Mouse (Mus musculus) brain, embryonic 14.5 days (tissue): ENCODE measurements around the gene Exoc3l. TPM values are rescaled to one million over a fixed set of nuclear protein-coding genes. Genes with fewer than 3 reads are reported as not detected.
A peak's percentile ranks its signal among the peaks of the same experiment; 100 is the strongest.

ENCODE experiments used
- DNase-seq: peaks from one replicate; pipeline ENCODE4 v3.0.0-alpha.2; 2011; ENCODE audit warnings: low read depth
- CTCF ChIP-seq: fragments of 200-500 bp; IDR thresholded peaks from 2 replicates; pipeline ENCODE4 v1.5.1; 2012; ENCODE audit warnings: inconsistent platforms, mild to moderate bottlenecking, moderate library complexity, borderline replicate concordance; ENCODE audit not compliant: insufficient read depth, insufficient read length; ENCODE audit errors: extremely low read depth
- POLR2A ChIP-seq: fragments of 200-500 bp; IDR thresholded peaks from 2 replicates; pipeline ENCODE4 v1.6.1; 2012; ENCODE audit warnings: mild to moderate bottlenecking, inconsistent platforms, borderline replicate concordance; ENCODE audit not compliant: poor library complexity, insufficient read depth, insufficient read length, severe bottlenecking; ENCODE audit errors: extremely low read depth
- polyA plus RNA-seq: library from polyadenylated mRNA; depleted of rRNA; stranded (reverse); fragments of >200 nt; gene quantifications from 2 replicates; pipeline ENCODE4 v1.2.3, GENCODE M21; 2012; rRNA removed

The Exoc3l gene
- polyA plus RNA-seq: 12.6 and 13.7 TPM in 2 replicates

DNA sequence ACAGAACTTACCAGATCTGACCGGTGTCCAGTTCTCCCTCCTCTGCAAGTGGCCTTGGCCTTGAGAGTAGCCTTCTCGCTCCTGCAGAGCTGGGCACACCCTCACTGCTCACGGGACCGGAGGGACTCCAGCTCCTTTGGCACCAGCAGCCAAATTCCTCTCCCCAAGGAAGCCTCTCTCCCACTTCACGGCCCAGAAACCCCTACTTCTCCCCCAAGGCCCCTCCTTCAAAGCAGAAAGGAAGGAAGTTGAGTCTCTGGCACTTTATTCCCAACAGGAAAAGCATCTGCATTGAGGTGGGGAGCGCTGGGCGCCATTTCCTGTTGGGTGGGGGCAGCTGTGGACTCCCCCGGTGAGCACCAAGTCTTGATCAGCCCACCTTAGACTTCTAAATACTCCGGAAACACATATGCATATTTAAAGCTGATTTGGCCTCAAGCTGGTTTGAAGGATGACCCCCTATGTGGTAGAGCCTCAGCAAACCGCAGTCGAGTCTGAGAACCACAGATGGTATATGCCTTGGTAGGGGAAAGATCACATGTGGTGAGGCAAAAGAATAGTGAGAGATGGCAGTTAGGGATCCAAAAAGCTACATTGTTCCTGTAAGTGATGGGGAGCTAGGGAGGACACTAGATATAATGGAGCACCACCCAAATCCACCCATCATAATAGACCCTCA is at the start of gene Exoc3l:
TSS of gene Exoc3l (minus strand) at position 207 of the 679 bp plus-strand sequence.
- no peak for DNase-seq
- TF ChIP-seq POLR2A (no peak), CTCF (no peak)

DNA sequence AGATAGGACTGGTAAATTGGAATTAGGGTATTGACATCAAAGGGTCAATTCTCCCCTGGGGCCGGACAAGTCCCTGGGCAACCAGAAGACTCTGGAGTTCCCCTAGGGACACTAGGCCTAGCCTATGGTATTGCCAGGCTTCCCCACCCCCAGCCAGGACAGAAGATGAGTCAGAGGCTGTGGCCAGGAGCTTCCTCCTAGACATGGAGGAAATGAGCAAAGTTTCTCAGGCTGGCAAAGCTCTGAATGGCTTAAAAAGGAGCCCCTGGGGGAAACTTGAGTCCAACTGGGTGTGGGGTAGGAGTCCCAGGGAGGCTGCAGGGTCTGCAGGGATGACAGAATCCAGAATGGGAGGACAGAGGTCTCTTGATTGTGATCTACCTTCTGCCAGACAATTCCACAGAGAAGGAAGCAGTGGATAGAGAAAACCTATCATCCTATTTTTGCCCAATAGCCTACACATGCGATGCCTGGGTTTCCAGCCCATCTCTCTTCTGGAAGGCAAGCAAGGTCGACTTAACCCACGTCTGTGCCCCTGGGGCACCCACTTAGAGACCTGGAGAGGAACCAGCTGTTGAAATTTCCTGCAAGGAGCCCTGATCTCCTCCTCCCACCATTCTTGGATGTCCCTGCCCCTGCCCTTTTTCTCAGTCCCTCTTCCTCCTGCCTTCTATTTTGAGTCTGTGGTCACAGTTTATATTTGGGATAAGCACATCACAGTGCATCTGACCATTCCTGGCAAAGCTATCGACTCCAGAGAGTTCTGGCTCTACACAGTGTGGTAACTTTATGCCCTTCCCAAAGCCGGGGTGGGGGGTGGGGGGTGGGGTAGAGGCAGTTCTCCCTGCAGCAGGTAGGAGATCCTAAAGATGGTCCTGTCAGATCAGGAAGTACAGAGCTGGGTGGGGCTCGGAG is 49.4 kb upstream of the Exoc3l start:
- TF ChIP-seq CTCF: no peak
- TF ChIP-seq POLR2A: no peak
- DNase-seq: no peak

DNA sequence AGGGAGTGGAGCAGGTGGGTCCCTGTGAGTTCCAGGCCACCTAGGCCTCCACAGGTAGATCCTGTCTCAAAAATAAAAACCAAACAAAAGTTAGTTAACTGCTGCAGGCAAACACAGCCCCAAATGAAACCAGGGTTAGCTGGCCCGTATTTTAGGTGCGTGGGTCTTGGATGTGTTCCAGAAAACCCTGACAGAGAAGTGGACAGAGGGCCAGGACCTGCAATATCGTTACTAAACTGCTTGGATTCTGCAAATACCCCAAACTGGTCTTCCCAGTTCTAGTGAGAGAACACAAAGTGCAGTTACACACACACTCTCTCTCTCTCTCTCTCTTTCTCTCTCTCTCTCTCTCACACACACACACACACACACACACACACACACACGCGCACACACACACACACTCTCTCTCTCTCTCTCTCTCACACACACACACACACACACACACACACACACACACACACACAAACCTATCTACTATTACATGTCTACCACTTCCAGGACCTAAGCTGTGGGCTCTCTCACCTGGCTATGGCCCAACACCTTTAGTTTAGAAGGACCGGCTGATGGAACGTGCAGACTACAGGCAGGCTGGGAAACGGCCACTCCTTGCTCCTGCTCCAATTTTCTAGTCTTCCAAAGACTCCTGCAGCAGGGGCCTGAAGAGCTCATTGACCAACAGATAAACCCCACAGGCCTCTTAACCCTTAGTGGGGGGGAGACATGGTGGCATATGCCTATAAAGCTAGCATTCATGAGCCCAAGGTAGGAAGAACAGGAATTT is 48.1 kb upstream of the Exoc3l start:
- TF ChIP-seq POLR2A: no peak
- TF ChIP-seq CTCF: no peak
- DNase-seq: no peak

DNA sequence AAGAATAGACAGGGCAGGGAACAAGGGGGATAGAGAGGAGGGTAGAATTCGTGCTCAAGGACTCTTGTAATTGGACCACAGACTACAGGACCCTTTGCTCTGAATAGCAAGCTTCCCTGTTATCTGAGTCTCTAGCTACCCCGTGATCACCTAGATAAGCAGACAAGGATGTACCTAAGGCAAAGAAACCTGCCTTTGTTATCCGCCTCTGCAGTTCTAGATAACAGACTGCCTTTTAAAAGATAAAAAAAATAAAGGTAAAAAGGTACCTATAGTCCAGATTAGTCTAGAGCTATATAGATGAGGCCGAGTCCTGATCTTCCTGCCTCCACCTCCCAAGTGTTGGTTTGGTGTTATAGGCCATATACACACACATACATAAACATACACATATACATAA is 46.9 kb upstream of the Exoc3l start:
- TF ChIP-seq POLR2A: no peak
- TF ChIP-seq CTCF: no peak
- DNase-seq: no peak

DNA sequence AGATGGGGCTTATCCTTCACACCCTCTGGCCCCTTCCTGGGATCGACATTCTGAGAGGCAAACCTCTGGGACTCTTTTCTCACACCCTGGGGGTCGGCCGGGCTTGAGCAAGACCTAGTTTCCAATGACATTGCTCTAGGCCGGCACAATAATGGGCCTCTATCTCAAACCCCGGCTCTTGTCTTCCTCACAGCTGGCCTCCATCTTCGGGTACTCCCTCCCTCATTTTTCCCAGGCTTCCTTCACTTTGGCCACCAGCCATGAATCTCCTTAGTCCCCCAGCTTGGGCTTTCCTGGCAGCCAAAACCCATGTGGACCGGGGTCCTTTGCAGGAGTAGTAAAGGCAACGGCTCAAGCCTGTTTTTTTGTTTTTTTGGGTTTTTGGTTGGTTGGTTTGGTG is 45.5 kb upstream of the Exoc3l start:
- peak; percentile 66 for DNase-seq
- no peak for TF ChIP-seq CTCF
- TF ChIP-seq POLR2A: no peak

DNA sequence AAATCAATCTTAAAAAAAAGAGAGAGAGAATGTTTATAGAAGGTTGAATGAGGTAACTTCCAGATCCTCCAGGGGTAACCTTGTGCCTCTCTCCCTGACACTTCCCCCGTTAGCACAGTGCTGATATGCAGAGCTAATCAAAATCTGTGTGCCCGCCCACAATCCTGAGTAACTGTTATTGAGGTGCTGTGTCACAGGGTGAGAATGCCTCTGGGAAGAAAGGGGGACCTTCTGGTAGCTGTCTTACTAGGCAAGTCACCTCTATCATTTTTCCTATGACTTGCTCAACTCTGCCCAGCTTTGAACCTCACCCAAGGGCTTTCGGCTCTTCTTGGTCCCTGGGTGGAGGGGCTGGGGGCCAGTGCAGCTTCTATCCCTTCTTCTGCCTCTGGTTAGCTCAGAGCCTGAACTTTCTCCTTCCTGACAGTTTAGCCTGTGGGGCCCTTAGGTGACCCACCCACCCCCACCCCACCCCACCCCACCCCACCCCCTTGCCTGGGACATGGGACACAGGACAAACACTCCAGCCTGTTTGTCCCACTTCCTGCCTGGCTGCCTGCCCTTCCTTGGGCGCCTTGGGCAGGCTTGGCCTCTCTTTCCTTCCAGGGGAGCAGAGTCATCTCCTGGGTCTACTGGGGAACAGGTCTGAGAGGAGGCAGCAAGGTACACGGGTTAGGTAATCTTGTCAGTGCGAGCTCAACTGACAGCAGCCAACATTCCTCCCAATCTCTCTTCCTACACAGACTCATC is 44.2 kb upstream of the Exoc3l start:
- TF ChIP-seq POLR2A (no peak), CTCF (no peak)

DNA sequence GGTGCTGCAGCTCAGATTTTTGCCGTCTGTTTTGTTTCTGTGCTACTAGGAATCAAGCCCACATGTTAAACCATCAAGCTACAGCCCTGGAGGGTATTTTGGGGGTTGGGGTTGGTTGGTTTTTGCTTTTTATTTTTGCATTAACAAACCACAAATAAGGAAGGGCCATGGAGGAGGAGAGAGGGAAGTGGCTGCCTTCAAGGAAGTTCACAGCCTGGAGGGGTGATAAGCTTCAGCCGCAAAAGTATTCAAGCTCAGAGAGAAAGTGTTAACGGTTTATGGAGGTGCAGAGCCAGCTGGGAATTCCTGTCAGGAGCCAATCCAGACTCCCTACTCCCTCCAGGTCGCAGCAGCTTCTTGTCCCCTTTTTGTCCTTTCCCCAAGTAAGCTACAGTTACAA is 43.1 kb upstream of the Exoc3l start:
- TF ChIP-seq CTCF: no peak
- no peak for TF ChIP-seq POLR2A
- DNase-seq: no peak

More for the DNA sequence above, 44.2 kb upstream of the Exoc3l start:
- DNase-seq: no peak

DNA sequence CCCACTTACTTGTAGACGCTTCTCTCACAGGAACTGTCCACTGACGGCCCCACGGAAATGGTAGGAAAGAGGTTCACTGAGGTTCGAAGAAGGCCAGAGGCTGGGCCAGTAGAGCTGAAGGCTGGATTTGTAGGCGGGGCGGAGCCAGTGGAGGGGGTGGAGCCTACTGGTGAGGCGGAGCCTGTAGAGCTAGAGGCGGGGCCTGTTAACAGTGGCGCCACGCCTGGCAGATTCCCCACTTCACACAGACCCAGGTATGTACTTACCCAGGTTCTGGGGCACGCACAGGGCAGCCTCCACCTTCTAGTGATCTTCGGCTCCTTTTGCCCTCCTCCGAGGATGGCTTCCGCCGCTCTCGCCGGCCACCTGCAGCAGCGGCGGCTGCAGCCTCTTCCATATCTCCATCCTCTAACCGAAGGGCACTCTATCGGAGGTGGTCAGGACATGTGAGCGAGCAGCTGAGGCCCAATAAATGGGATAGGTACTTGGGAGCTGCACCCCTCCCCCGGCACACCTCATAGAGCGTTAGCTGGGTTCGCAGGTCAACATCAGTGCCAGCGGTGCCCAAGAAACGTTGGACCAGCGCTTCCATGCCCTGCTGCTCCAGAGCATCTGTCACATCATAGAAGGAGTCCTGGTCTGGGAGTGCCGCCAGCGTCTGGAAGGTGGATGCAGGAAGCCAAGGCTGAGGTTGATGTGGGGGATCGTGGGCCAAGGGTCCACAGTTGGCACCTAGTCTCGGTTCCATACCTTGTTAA is 40.7 kb upstream of the Exoc3l start:
- TF ChIP-seq CTCF (no peak), POLR2A (no peak)
- no peak for DNase-seq

DNA sequence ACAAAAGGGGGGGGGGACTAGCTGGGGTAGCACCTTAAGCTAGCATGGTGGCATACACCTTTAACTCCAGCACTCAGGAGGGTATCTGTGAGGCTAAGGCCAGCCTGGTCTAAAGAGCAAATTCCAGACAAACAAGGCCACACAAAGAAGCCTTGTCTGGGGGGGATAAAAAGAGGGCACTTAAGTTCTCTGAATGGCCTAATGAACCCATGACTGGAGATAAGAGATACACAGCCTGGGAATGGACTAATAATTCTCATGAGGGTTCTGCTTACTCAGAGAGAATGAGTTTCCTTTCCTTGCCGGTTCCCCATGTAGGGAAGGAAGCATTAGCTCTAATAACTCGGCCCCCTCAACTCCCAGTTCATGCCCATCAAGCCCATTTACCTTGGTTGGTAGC is 36.6 kb upstream of the Exoc3l start:
- TF ChIP-seq POLR2A (no peak), CTCF (no peak)

DNA sequence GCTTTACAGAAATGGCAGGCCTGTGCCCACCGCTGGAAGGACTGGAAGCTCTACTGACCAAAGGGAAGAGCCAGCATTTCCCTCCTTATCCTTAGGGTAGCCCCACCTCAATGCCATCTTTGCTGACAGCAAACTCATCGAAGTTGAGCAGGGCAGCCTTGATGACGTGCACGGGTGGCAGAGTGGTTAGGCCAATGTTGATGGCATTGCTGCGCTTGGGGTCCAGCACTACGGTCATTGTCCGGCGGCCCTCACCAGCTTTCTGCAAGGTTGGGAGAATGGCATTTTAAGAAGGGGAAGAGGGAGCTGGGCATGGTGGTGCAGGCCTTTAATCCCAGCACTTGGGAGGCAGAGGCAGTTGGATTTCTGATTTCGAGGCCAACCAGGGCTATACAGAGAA is 36.0 kb upstream of the Exoc3l start:
- TF ChIP-seq CTCF: no peak
- TF ChIP-seq POLR2A: no peak
- no peak for DNase-seq

More for the DNA sequence above, 36.6 kb upstream of the Exoc3l start:
- no peak for DNase-seq

DNA sequence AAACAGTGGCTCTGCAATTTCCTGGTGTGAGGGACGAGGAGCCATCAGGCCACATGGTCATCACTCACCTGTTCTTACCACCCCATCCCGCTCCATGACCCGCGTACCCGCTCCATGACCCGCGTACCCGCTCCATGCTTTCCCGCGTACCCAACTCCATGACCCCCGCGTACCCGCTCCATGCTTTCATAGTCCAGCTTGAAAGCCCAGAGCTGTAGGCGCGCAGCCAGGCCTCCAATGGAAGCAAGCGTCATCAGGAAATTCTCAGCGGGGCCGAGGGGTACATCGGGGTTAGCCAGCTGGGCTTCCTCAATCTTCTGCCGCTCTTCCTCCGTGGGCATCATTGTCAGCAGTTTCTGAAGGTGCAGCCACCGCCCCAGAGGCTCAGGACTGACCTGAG is 35.6 kb upstream of the Exoc3l start:
- TF ChIP-seq CTCF: no peak
- no peak for TF ChIP-seq POLR2A
- DNase-seq: no peak
